Mouse (Mus musculus) urinary bladder, postnatal 10 days (tissue): ENCODE results near the gene Cxcl14.

ENCODE experiments used
- DNase-seq: peaks from one replicate; pipeline ENCODE4 v3.0.0; 2022; ENCODE audit warnings: low spot score

The Cxcl14 gene

GRCm38 (mm10) chr13:56289998-56290397, 6.4 kb downstream of the Cxcl14 start:
- DNase-seq, result no peak

- no peak for DNase-seq
Observed at GRCm38 (mm10) chr13:56289261-56289660, 7.1 kb downstream of the Cxcl14 start.

GRCm38 (mm10) chr13:56288601-56289000, 7.8 kb downstream of the Cxcl14 start:
- no peak for DNase-seq

- no peak for DNase-seq
Observed at GRCm38 (mm10) chr13:56287091-56287490, 9.3 kb downstream of the Cxcl14 start.

GRCm38 (mm10) chr13:56283321-56283720, 13.0 kb downstream of the Cxcl14 start:
- no peak for DNase-seq

- no peak for DNase-seq
Observed at GRCm38 (mm10) chr13:56280356-56280755, 16.0 kb downstream of the Cxcl14 start.

GRCm38 (mm10) chr13:56279439-56279838, 16.9 kb downstream of the Cxcl14 start:
- DNase-seq, result peak; percentile 67

- DNase-seq, result no peak
Observed at GRCm38 (mm10) chr13:56275171-56275570, 21.2 kb downstream of the Cxcl14 start.

- DNase-seq, result no peak
Observed at GRCm38 (mm10) chr13:56270124-56270523, 26.2 kb downstream of the Cxcl14 start.

GRCm38 (mm10) chr13:56267396-56267795, 29.0 kb downstream of the Cxcl14 start:
- no peak for DNase-seq

- no peak for DNase-seq
Observed at GRCm38 (mm10) chr13:56266435-56266834, 29.9 kb downstream of the Cxcl14 start.

- no peak for DNase-seq
Observed at GRCm38 (mm10) chr13:56265661-56266060, 30.7 kb downstream of the Cxcl14 start.

GRCm38 (mm10) chr13:56262269-56262668, 34.1 kb downstream of the Cxcl14 start:
- DNase-seq, result no peak

GRCm38 (mm10) chr13:56260344-56260780, 36.0 kb downstream of the Cxcl14 start:
- DNase-seq, result no peak

GRCm38 (mm10) chr13:56259926-56260250, 36.5 kb downstream of the Cxcl14 start:
- DNase-seq, result no peak

GRCm38 (mm10) chr13:56259021-56259925, 37.1 kb downstream of the Cxcl14 start:
- no peak for DNase-seq

GRCm38 (mm10) chr13:56258196-56259020, 37.9 kb downstream of the Cxcl14 start:
- DNase-seq, result no peak

GRCm38 (mm10) chr13:56257469-56258153, 38.7 kb downstream of the Cxcl14 start:
- no peak for DNase-seq

- no peak for DNase-seq
Observed at GRCm38 (mm10) chr13:56256716-56257299, 39.5 kb downstream of the Cxcl14 start.

GRCm38 (mm10) chr13:56253379-56253778, 43.0 kb downstream of the Cxcl14 start:
- DNase-seq, result no peak

- DNase-seq, result no peak
Observed at GRCm38 (mm10) chr13:56252783-56253182, 43.6 kb downstream of the Cxcl14 start.
